Mouse (Mus musculus): ENCODE data around the gene Dcp1b. TPM values are rescaled to one million over a fixed set of nuclear protein-coding genes. Genes with fewer than 3 reads are reported as not detected.

Dcp1b gene
- polyA plus RNA-seq, 1 experiment, result 1.7 TPM

- no peak overlapping the region for H3K4me3 ChIP-seq (ENCODE audit: insufficient read depth, poor library complexity, severe bottlenecking)
- H3K36me3 ChIP-seq (ENCODE audit: control insufficient read depth, insufficient read depth), result no peaks in the 10 kb centered on the region
- H3K27me3 ChIP-seq (ENCODE audit: control insufficient read depth, insufficient read depth, insufficient read length), result no peaks in the 10 kb centered on the region
- TF ChIP-seq USF1 (IDR thresholded peaks at IDR 0.05; ENCODE audit: low read depth) (no peak), CTCF (IDR thresholded peaks at IDR 0.05; ENCODE audit: control insufficient read depth, insufficient read depth, insufficient read length) (no peak), MYOD1 (IDR thresholded peaks at IDR 0.05; ENCODE audit: control insufficient read depth, insufficient read length, low read depth) (no peak), MAX (IDR thresholded peaks at IDR 0.05) (no peak), CEBPB (IDR thresholded peaks at IDR 0.05; ENCODE audit: low read depth) (no peak), FOSL1 (IDR thresholded peaks at IDR 0.05; ENCODE audit: insufficient read depth, low read length, poor library complexity, severe bottlenecking) (no peak), MYOG (IDR thresholded peaks at IDR 0.05; ENCODE audit: control insufficient read depth, extremely low read depth, insufficient read length) (no peak)
- no peaks in the 10 kb centered on the region for H3K79me3 ChIP-seq (ENCODE audit: low read depth)
- no peak overlapping the region for H3ac ChIP-seq (ENCODE audit: control insufficient read depth, insufficient read length, low read depth)
- no peaks in the 10 kb centered on the region for H3K79me2 ChIP-seq (ENCODE audit: control insufficient read depth, insufficient read depth)
Measured at GRCm38 (mm10) chr6:119215040-119215613, 40.1 kb downstream of the Dcp1b start.

- TF ChIP-seq USF1 (IDR thresholded peaks at IDR 0.05; ENCODE audit: low read depth) (no peak), MAX (IDR thresholded peaks at IDR 0.05) (no peak), CEBPB (IDR thresholded peaks at IDR 0.05; ENCODE audit: low read depth) (no peak), FOSL1 (IDR thresholded peaks at IDR 0.05; ENCODE audit: insufficient read depth, low read length, poor library complexity, severe bottlenecking) (no peak), MYOG (IDR thresholded peaks at IDR 0.05; ENCODE audit: control insufficient read depth, extremely low read depth, insufficient read length) (no peak), CTCF (IDR thresholded peaks at IDR 0.05; ENCODE audit: control insufficient read depth, insufficient read depth, insufficient read length) (no peak), MYOD1 (IDR thresholded peaks at IDR 0.05; ENCODE audit: control insufficient read depth, insufficient read length, low read depth) (no peak)
- Histone ChIP-seq H3K4me3 (ENCODE audit: insufficient read depth, poor library complexity, severe bottlenecking) (no peak overlapping the region), H3K79me3 (ENCODE audit: low read depth) (no peaks in the 10 kb centered on the region), H3K27me3 (ENCODE audit: control insufficient read depth, insufficient read depth, insufficient read length) (peaks cover 8% of the 10 kb centered on the region), H3K79me2 (ENCODE audit: control insufficient read depth, insufficient read depth) (no peaks in the 10 kb centered on the region), H3K36me3 (ENCODE audit: control insufficient read depth, insufficient read depth) (no peaks in the 10 kb centered on the region), H3ac (ENCODE audit: control insufficient read depth, insufficient read length, low read depth) (no peak overlapping the region)
Measured at GRCm38 (mm10) chr6:119217661-119218060, 42.6 kb downstream of the Dcp1b start.

GRCm38 (mm10) chr6:119218591-119218990 lies 43.5 kb downstream of the Dcp1b start:
- Histone ChIP-seq H3K79me3 (ENCODE audit: low read depth) (no peaks in the 10 kb centered on the region), H3K36me3 (ENCODE audit: control insufficient read depth, insufficient read depth) (no peaks in the 10 kb centered on the region), H3K79me2 (ENCODE audit: control insufficient read depth, insufficient read depth) (no peaks in the 10 kb centered on the region), H3ac (ENCODE audit: control insufficient read depth, insufficient read length, low read depth) (no peak overlapping the region), H3K4me3 (ENCODE audit: insufficient read depth, poor library complexity, severe bottlenecking) (no peak overlapping the region), H3K27me3 (ENCODE audit: control insufficient read depth, insufficient read depth, insufficient read length) (peaks cover 12% of the 10 kb centered on the region)
- TF ChIP-seq FOSL1 (IDR thresholded peaks at IDR 0.05; ENCODE audit: insufficient read depth, low read length, poor library complexity, severe bottlenecking) (no peak), MYOG (IDR thresholded peaks at IDR 0.05; ENCODE audit: control insufficient read depth, extremely low read depth, insufficient read length) (no peak), CEBPB (IDR thresholded peaks at IDR 0.05; ENCODE audit: low read depth) (no peak), MAX (IDR thresholded peaks at IDR 0.05) (no peak), MYOD1 (IDR thresholded peaks at IDR 0.05; ENCODE audit: control insufficient read depth, insufficient read length, low read depth) (no peak), CTCF (IDR thresholded peaks at IDR 0.05; ENCODE audit: control insufficient read depth, insufficient read depth, insufficient read length) (no peak), USF1 (IDR thresholded peaks at IDR 0.05; ENCODE audit: low read depth) (no peak)

GRCm38 (mm10) chr6:119219237-119219870 lies 44.3 kb downstream of the Dcp1b start:
- Histone ChIP-seq H3K79me2 (ENCODE audit: control insufficient read depth, insufficient read depth) (no peaks in the 10 kb centered on the region), H3K36me3 (ENCODE audit: control insufficient read depth, insufficient read depth) (no peaks in the 10 kb centered on the region)

GRCm38 (mm10) chr6:119220297-119220696 lies 45.2 kb downstream of the Dcp1b start:
- no peak overlapping the region for H3ac ChIP-seq (ENCODE audit: control insufficient read depth, insufficient read length, low read depth)
- no peak for TF ChIP-seq USF1 (IDR thresholded peaks at IDR 0.05; ENCODE audit: low read depth)
- no peak for TF ChIP-seq MAX (IDR thresholded peaks at IDR 0.05)
- peak; percentile 35 for TF ChIP-seq CTCF (IDR thresholded peaks at IDR 0.05; ENCODE audit: control insufficient read depth, insufficient read depth, insufficient read length)
- H3K36me3 ChIP-seq (ENCODE audit: control insufficient read depth, insufficient read depth), result no peaks in the 10 kb centered on the region
- H3K4me3 ChIP-seq (ENCODE audit: insufficient read depth, poor library complexity, severe bottlenecking), result no peak overlapping the region
- no peaks in the 10 kb centered on the region for H3K79me3 ChIP-seq (ENCODE audit: low read depth)
- no peaks in the 10 kb centered on the region for H3K79me2 ChIP-seq (ENCODE audit: control insufficient read depth, insufficient read depth)
- peaks cover 26% of the 10 kb centered on the region for H3K27me3 ChIP-seq (ENCODE audit: control insufficient read depth, insufficient read depth, insufficient read length)

More at GRCm38 (mm10) chr6:119219237-119219870, 44.3 kb downstream of the Dcp1b start:
- Histone ChIP-seq H3ac (ENCODE audit: control insufficient read depth, insufficient read length, low read depth) (no peak overlapping the region), H3K4me3 (ENCODE audit: insufficient read depth, poor library complexity, severe bottlenecking) (no peak overlapping the region), H3K27me3 (ENCODE audit: control insufficient read depth, insufficient read depth, insufficient read length) (peaks cover 16% of the 10 kb centered on the region), H3K79me3 (ENCODE audit: low read depth) (no peaks in the 10 kb centered on the region)
- TF ChIP-seq MYOG (IDR thresholded peaks at IDR 0.05; ENCODE audit: control insufficient read depth, extremely low read depth, insufficient read length) (no peak), MAX (IDR thresholded peaks at IDR 0.05) (no peak), MYOD1 (IDR thresholded peaks at IDR 0.05; ENCODE audit: control insufficient read depth, insufficient read length, low read depth) (no peak), USF1 (IDR thresholded peaks at IDR 0.05; ENCODE audit: low read depth) (no peak), CEBPB (IDR thresholded peaks at IDR 0.05; ENCODE audit: low read depth) (no peak), FOSL1 (IDR thresholded peaks at IDR 0.05; ENCODE audit: insufficient read depth, low read length, poor library complexity, severe bottlenecking) (no peak), CTCF (IDR thresholded peaks at IDR 0.05; ENCODE audit: control insufficient read depth, insufficient read depth, insufficient read length) (no peak)
